9 mouse cellular contexts compared by ENCODE assay signal in genomic region chr9:11435019-11435418, GRCm38 (mm10).
DNase-seq lines count a peak whose midpoint lies in the region; ATAC-seq and TF ChIP-seq lines count a peak whose summit lies in the region.
"Had no signal": no experiment of that assay in that cellular context is flagged by ENCODE, and none has a peak within 500 bp of the region (broad histone marks: within the 10 kb centered on the region; RNA-seq: fewer than 3 reads in every experiment).

No protein-coding gene starts in this region.

- WGBS in lung, embryonic 14.5 days: 14% methylated on average over 2 of the region's 2 CpGs
- 21% methylated on average over 2 of the region's 2 CpGs for WGBS in intestine, embryonic 15.5 days

- H3K9me3 ChIP-seq in lung, embryonic 14.5 days (ENCODE audit: low read depth, low read length): no peaks in the 10 kb centered on the region
- no peaks in the 10 kb centered on the region for H3K9me3 ChIP-seq in intestine, embryonic 15.5 days
- H3K9me3 ChIP-seq: heart, embryonic 15.5 days had no signal

- H3K27me3 ChIP-seq in lung, embryonic 14.5 days (ENCODE audit: insufficient read depth, low read length): no peaks in the 10 kb centered on the region
- H3K27me3 ChIP-seq in intestine, embryonic 15.5 days (replicated peaks): no peaks in the 10 kb centered on the region
- H3K27me3 ChIP-seq: heart, embryonic 15.5 days had no signal

- TF ChIP-seq POLR2A in embryonic fibroblast, embryonic 13.5 days (IDR thresholded peaks at IDR 0.05; ENCODE audit: low read depth, low read length): no peak

- no peak overlapping the region for H3K9ac ChIP-seq in lung, embryonic 14.5 days
- no peak overlapping the region for H3K9ac ChIP-seq in intestine, embryonic 15.5 days
- H3K9ac ChIP-seq: heart, embryonic 15.5 days had no signal

- peak; percentile 41 for TF ChIP-seq CTCF in lung, embryonic 14.5 days (IDR thresholded peaks at IDR 0.05; ENCODE audit: low read depth)
- TF ChIP-seq CTCF in embryonic fibroblast, embryonic 13.5 days (IDR thresholded peaks at IDR 0.05; ENCODE audit: borderline replicate concordance, insufficient read depth, low read length): 0 out of 2 replicates have a peak, but pooled peaks have one; percentile 5

- H3K27ac ChIP-seq in lung, embryonic 14.5 days (ENCODE audit: low read depth): no peak overlapping the region
- H3K27ac ChIP-seq in embryonic fibroblast, embryonic 13.5 days (ENCODE audit: insufficient read depth, low read length): no peak overlapping the region
- no peak overlapping the region for H3K27ac ChIP-seq in intestine, embryonic 15.5 days
- H3K27ac ChIP-seq: heart, embryonic 15.5 days had no signal

- no peak for ATAC-seq in lung, embryonic 14.5 days (ENCODE audit: insufficient read depth)
- ATAC-seq in megakaryocyte progenitor cell, adult 5-6 weeks (replicated peaks; ENCODE audit: poor library complexity): 0 out of 2 replicates have a peak, but pooled peaks have one; percentile 37
- no peak for ATAC-seq in intestine, embryonic 15.5 days

- H3K4me3 ChIP-seq in lung, embryonic 14.5 days (ENCODE audit: low read depth, low read length): no peak overlapping the region
- no peak overlapping the region for H3K4me3 ChIP-seq in embryonic fibroblast, embryonic 13.5 days (ENCODE audit: insufficient read depth, low read length)
- no peak overlapping the region for H3K4me3 ChIP-seq in intestine, embryonic 15.5 days (replicated peaks)
- H3K4me3 ChIP-seq: heart, embryonic 15.5 days; myocyte had no signal

- DNase-seq in lung, embryonic 14.5 days: peak; percentile 53
- no peak for DNase-seq in lung, postnatal 10 days
- DNase-seq in ES-CJ7 (ENCODE audit: low read depth, low spot score): peak; percentile 87
- DNase-seq in adrenal gland, postnatal 10 days: peak; percentile 48

- H3K4me2 ChIP-seq in lung, embryonic 14.5 days: no peak overlapping the region
- H3K4me2 ChIP-seq in intestine, embryonic 15.5 days (replicated peaks): no peak overlapping the region
- H3K4me2 ChIP-seq: heart, embryonic 15.5 days had no signal

- no peaks in the 10 kb centered on the region for H3K4me1 ChIP-seq in lung, embryonic 14.5 days (ENCODE audit: insufficient read depth)
- no peaks in the 10 kb centered on the region for H3K4me1 ChIP-seq in embryonic fibroblast, embryonic 13.5 days (ENCODE audit: control insufficient read depth, insufficient read depth, low read length)
- H3K4me1 ChIP-seq in intestine, embryonic 15.5 days (replicated peaks): no peaks in the 10 kb centered on the region
- H3K4me1 ChIP-seq: heart, embryonic 15.5 days had no signal

- no peaks in the 10 kb centered on the region for H3K36me3 ChIP-seq in lung, embryonic 14.5 days (ENCODE audit: insufficient read depth)
- no peaks in the 10 kb centered on the region for H3K36me3 ChIP-seq in intestine, embryonic 15.5 days
- H3K36me3 ChIP-seq: heart, embryonic 15.5 days had no signal
